Mouse (Mus musculus): ENCODE measurements at regions not wholly inside any gene's neighbourhood (a gene's known extent, or its start where the extent isn't known, plus 50 kb on each side); places are given as distances from the start of the nearest gene placed in this dataset.
A peak's percentile ranks its signal among the peaks of the same experiment; 100 is the strongest.

GRCm38 (mm10) chr13:48717036-48717435, 54.2 kb downstream of the Barx1 start:
- H3K4me3 ChIP-seq, result no peak overlapping the region
- H3K27me3 ChIP-seq (replicated peaks), result peaks cover 14% of the 10 kb centered on the region
- H3K27ac ChIP-seq, result no peak overlapping the region
- 47% methylated on average over 16 of the region's 16 CpGs for WGBS (ENCODE audit: insufficient replicate concordance)
- H3K4me1 ChIP-seq, result no peaks in the 10 kb centered on the region
- no peak overlapping the region for H3K9ac ChIP-seq
- H3K9me3 ChIP-seq (replicated peaks), result no peaks in the 10 kb centered on the region
- no peak for ATAC-seq
- no peak overlapping the region for H3K4me2 ChIP-seq
- H3K36me3 ChIP-seq, result no peaks in the 10 kb centered on the region

GRCm38 (mm10) chr13:48717451-48717850, 54.7 kb downstream of the Barx1 start:
- Histone ChIP-seq H3K4me3 (no peak overlapping the region), H3K4me2 (no peak overlapping the region), H3K36me3 (no peaks in the 10 kb centered on the region), H3K27me3 (replicated peaks) (peaks cover 10% of the 10 kb centered on the region; the same call in 1 of the 2 replicates), H3K9ac (no peak overlapping the region), H3K27ac (no peak overlapping the region), H3K9me3 (replicated peaks) (no peaks in the 10 kb centered on the region), H3K4me1 (no peaks in the 10 kb centered on the region)
- no peak for ATAC-seq
- WGBS (ENCODE audit: insufficient replicate concordance), result 54% methylated on average over 10 of the region's 10 CpGs

- Histone ChIP-seq H3K27me3 (replicated peaks) (peaks cover 26% of the 10 kb centered on the region), H3K27ac (no peak overlapping the region)
- WGBS (ENCODE audit: insufficient replicate concordance), result 32% methylated on average over 8 of the region's 8 CpGs
These were observed 60.9 kb downstream of the Barx1 start for GRCm38 (mm10) chr13:48723676-48724075.

GRCm38 (mm10) chr13:48726430-48726829, 63.6 kb downstream of the Barx1 start:
- no peak for ATAC-seq
- H3K27me3 ChIP-seq (replicated peaks), result peaks cover 54% of the 10 kb centered on the region
- no peaks in the 10 kb centered on the region for H3K9me3 ChIP-seq (replicated peaks)
- no peak overlapping the region for H3K27ac ChIP-seq
- H3K36me3 ChIP-seq, result no peaks in the 10 kb centered on the region
- 24% methylated on average over 4 of the region's 4 CpGs for WGBS (ENCODE audit: insufficient replicate concordance)
- H3K4me2 ChIP-seq, result no peak overlapping the region
- H3K4me3 ChIP-seq, result no peak overlapping the region
- H3K4me1 ChIP-seq, result peaks cover 5% of the 10 kb centered on the region; the same call in 1 of the 2 replicates
- no peak overlapping the region for H3K9ac ChIP-seq

More at GRCm38 (mm10) chr13:48723676-48724075, 60.9 kb downstream of the Barx1 start:
- no peak for ATAC-seq
- Histone ChIP-seq H3K4me2 (no peak overlapping the region), H3K36me3 (no peaks in the 10 kb centered on the region), H3K9ac (no peak overlapping the region), H3K4me3 (no peak overlapping the region), H3K9me3 (replicated peaks) (no peaks in the 10 kb centered on the region), H3K4me1 (no peaks in the 10 kb centered on the region)

- Histone ChIP-seq H3K27me3 (replicated peaks) (peaks cover 78% of the 10 kb centered on the region), H3K27ac (no peak overlapping the region), H3K36me3 (no peaks in the 10 kb centered on the region), H3K4me3 (peak overlapping the region; percentile 27), H3K9ac (no peak overlapping the region), H3K4me1 (peaks cover 18% of the 10 kb centered on the region), H3K9me3 (replicated peaks) (no peaks in the 10 kb centered on the region), H3K4me2 (peak overlapping the region; percentile 55)
- no peak for ATAC-seq
- 4% methylated on average over 50 of the region's 51 CpGs for WGBS (ENCODE audit: insufficient replicate concordance)
These were observed 68.5 kb downstream of the Barx1 start for GRCm38 (mm10) chr13:48731046-48731996.

- WGBS (ENCODE audit: insufficient replicate concordance), result 5% methylated on average over 29 of the region's 29 CpGs
- Histone ChIP-seq H3K27ac (no peak overlapping the region), H3K27me3 (replicated peaks) (peaks cover 86% of the 10 kb centered on the region), H3K4me2 (peak overlapping the region; percentile 27; the same call in 1 of the 2 replicates), H3K4me3 (no peak overlapping the region), H3K4me1 (peaks cover 18% of the 10 kb centered on the region), H3K9me3 (replicated peaks) (no peaks in the 10 kb centered on the region), H3K36me3 (no peaks in the 10 kb centered on the region), H3K9ac (no peak overlapping the region)
- ATAC-seq, result no peak
These were observed 69.5 kb downstream of the Barx1 start for GRCm38 (mm10) chr13:48732168-48732841.

GRCm38 (mm10) chr13:48734985-48735384, 72.2 kb downstream of the Barx1 start:
- ATAC-seq, result no peak
- H3K9ac ChIP-seq, result no peak overlapping the region
- peaks cover 86% of the 10 kb centered on the region for H3K27me3 ChIP-seq (replicated peaks)

GRCm38 (mm10) chr13:48745566-48745965, 82.8 kb downstream of the Barx1 start:
- Histone ChIP-seq H3K4me2 (no peak overlapping the region), H3K4me3 (no peak overlapping the region), H3K9me3 (replicated peaks) (no peaks in the 10 kb centered on the region), H3K9ac (no peak overlapping the region), H3K27me3 (replicated peaks) (peaks cover 28% of the 10 kb centered on the region), H3K4me1 (no peaks in the 10 kb centered on the region), H3K27ac (no peak overlapping the region), H3K36me3 (no peaks in the 10 kb centered on the region)
- 36% methylated on average over 5 of the region's 5 CpGs for WGBS (ENCODE audit: insufficient replicate concordance)
- ATAC-seq, result no peak

More at GRCm38 (mm10) chr13:48734985-48735384, 72.2 kb downstream of the Barx1 start:
- Histone ChIP-seq H3K4me1 (peaks cover 18% of the 10 kb centered on the region), H3K4me2 (no peak overlapping the region), H3K27ac (no peak overlapping the region), H3K9me3 (replicated peaks) (no peaks in the 10 kb centered on the region), H3K36me3 (no peaks in the 10 kb centered on the region), H3K4me3 (no peak overlapping the region)
- WGBS (ENCODE audit: insufficient replicate concordance), result 56% methylated on average over 9 of the region's 9 CpGs

GRCm38 (mm10) chr13:48746301-48746700, 83.5 kb downstream of the Barx1 start:
- no peaks in the 10 kb centered on the region for H3K9me3 ChIP-seq (replicated peaks)
- no peak overlapping the region for H3K9ac ChIP-seq
- H3K4me1 ChIP-seq, result no peaks in the 10 kb centered on the region
- H3K4me3 ChIP-seq, result no peak overlapping the region
- no peak overlapping the region for H3K27ac ChIP-seq
- ATAC-seq, result no peak
- 45% methylated on average over 7 of the region's 7 CpGs for WGBS (ENCODE audit: insufficient replicate concordance)
- peaks cover 25% of the 10 kb centered on the region for H3K27me3 ChIP-seq (replicated peaks)
- H3K36me3 ChIP-seq, result no peaks in the 10 kb centered on the region
- H3K4me2 ChIP-seq, result no peak overlapping the region

All from liver, embryonic 12.5 days (tissue).